Mouse (Mus musculus) megakaryocyte, embryonic 14.5 days (primary cell): ENCODE data around the gene Snrk.

Experiments used
- FLI1 ChIP-seq: IDR thresholded peaks from 2 replicates; pipeline ENCODE4 v1.6.1; 2012; ENCODE audit warnings: low read length, inconsistent platforms, mixed read lengths
- GATA1 ChIP-seq: IDR thresholded peaks from 3 replicates; pipeline ENCODE4 v1.6.1; 2012; ENCODE audit warnings: mixed read lengths, low read length, inconsistent platforms, borderline replicate concordance

DNA sequence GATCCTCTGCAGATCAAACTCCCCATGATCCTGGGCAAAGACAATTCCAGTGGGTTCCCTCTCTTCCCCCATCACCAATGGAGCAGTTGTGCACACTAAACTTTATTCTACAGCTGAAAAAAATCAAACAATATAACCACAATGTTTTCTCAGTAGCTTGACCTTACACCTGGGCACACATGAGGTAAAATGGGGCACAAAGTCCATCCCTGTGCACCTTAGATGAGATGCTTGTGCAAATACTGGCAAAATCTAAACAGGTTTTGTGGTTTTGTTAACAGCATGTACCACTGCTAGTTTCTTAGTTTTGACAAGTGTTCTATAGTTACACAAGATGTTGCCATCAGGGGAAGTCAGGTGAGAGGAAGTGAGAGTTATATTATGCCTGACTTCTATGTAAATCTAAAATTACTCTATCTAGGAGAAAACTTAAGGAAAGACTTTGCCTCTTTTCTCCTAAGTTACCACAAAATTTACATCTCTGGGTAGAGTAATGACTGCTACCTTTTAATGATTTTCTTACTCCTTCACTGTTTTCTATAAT, 16.4 kb upstream of the Snrk start:
- TF ChIP-seq GATA1 (no peak), FLI1 (no peak)
